Mouse (Mus musculus) R1 (cell line): ENCODE data around the gene Borcs7.

Experiments used
- DNase-seq: peaks from one replicate; pipeline ENCODE4 v3.0.0-alpha.2; 2018; ENCODE audit warnings: low read depth, low spot score

The Borcs7 gene

DNA sequence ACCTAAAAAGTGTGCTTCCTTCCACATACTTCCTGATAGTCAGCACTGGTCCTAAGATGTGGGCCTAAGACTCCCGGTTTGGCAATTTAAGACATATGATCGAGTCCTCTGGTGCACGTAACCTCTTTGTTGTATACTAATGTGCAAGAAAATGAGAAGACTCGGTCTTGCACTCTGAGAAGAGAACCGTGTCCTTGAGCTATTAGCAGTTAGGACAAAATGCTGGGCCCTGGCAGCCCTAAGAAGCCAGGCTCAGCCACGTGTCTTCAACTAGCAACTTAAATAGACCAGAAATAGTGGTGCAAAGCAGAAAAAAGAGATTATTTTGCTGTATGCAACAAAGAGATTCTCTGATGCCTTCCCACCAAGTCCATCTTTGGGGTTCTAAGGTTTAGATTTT, 26.9 kb upstream of the Borcs7 start:
- DNase-seq = no peak

DNA sequence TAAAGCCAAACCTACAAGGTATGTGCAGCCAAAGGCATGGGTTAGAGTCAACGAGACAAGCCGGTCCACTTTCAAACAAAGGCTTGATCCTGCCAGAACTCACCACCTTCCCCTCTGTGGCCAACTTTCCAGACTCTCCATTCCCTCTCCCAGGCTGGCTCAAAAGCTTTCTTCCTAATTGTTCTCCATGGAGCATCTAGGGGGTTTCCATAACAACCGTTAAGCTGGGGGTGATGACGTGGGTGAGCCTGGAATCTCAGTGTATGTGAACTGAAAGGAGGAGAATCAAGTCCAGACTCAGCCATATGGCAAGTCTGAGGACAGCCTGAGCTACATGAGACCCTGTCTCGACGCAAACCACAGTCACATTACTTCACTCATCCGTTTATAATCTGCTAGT, 24.2 kb upstream of the Borcs7 start:
- no peak for DNase-seq

DNA sequence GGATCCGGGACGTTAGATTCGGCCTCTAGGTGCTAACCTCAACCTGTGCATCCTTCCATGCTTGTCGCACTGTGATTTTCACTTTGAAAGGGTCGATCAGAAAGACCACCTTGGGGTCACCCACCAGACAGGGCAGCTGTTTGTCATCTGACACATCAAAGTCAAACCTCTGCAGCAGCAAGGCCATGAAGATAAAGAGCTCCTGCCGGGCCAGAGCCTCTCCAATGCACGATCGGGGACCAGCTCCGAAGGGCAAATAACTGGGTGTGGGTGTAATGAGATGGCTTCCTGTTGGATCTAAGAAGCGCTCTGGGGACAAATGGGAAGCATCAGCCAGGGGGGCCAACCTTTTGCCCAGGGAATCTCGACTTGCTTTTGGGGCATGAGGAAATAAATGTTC, 22.4 kb upstream of the Borcs7 start:
- DNase-seq = no peak

DNA sequence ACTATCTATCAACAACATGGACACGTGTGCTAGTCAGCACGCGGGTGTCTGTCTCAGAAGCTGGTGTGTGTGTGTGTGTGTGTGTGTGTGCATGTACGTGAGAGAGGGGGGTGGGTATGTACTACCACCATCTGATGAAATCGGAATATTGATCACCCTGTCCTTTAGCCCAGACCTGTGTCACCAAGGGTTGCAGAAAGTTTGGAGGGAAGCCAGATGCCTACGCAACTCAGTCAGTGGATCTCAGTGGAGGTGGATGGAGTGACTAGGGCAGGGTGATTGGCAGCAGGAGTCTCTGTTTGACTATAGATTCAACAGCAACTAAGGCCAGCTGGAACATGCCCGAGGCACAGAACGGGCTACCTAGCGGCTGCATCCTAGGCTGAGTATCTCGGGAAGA, 21.4 kb upstream of the Borcs7 start:
- no peak for DNase-seq

DNA sequence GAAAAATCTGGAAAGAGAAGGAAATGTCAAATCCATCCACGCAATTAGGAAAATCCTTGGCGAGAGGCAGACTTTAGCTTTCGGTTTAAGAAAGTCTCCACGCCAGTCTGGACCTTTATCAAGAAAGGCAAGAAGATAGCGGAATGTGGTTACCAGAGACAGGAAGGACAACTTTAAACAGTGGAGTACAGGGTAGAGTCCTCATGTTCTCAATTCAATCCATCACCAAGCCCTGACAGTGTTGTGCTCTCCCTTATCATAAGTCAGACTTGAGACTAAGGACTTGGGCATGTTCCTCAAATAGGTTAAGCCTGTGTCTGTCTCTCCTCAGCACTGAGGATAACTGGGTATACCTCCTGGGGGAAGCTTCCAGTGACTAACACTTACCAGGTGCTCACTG, 19.9 kb upstream of the Borcs7 start:
- no peak for DNase-seq

DNA sequence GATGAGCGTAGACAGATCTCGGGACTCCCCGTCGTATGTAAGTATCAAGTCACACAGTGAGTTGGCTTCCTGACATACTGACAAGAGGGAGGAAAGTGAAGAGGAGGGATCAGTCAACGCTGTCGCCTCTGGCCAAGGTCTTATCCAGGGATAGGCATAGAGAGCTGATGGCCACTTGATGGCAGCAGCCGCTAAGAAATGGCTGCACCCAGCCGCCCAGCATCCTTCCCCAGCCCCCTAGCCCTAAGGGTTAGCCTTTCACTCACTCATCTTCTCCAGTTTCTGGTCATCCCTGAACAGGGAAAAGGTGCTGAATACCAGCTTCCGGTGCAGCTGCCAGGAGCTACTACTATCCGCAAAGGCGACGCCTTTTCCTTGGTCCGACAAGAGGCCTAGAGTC, 19.0 kb upstream of the Borcs7 start:
- peak; percentile 54 for DNase-seq

DNA sequence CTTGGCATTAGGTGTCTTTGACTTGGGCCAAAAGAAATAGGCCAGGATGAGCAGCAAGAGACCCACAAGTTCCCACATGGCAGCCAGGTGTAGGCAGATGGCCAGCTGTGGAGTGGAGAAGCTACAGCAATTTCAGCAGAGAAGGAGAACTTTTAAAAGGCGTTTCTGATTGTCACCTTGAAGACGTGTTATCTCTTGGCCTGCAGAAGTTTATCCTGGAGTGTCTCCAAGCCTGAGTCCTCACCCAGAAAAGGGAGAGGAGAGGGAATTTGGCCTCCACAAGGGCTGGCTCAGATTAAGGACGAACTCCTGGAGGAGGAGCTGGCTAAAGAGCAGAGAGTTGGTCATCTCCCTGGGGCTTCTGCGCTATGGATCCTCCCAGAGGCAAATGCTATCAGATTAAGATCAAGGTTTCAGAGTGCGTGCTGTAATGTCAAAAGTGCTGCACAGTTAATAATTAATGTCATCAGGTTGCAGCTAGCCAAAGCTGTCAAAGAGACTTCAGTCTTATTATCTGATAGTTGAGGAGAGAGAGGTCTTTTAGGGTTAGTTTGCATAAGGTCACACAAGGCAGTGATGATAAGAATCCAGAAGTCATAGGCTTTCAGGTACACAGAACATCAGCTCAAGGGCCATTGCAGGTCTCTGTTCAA, 16.8 kb upstream of the Borcs7 start, which contains the start of gene Cyp17a1:
Gene Cyp17a1, minus strand, starts transcription at position 407 of the 653 bp plus-strand sequence.
- no peak for DNase-seq

DNA sequence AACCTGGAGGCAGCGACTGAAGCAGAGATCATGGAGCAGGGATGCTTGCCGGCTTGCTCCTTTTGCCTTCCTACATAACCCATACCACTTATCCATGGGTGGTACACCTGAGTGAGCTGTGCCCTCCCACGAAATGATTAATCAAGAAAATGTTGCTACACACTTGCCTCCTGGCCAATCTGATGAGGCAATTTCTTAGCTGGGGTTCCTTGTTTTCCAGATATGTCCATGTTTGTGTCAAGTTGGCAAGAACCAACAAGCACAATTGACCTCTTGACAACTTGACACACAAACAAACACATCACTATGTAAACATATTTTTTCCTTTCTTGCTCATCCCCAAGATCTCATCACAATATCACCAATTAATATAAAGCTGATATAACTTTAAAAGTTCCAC, 14.1 kb upstream of the Borcs7 start:
- DNase-seq = no peak

DNA sequence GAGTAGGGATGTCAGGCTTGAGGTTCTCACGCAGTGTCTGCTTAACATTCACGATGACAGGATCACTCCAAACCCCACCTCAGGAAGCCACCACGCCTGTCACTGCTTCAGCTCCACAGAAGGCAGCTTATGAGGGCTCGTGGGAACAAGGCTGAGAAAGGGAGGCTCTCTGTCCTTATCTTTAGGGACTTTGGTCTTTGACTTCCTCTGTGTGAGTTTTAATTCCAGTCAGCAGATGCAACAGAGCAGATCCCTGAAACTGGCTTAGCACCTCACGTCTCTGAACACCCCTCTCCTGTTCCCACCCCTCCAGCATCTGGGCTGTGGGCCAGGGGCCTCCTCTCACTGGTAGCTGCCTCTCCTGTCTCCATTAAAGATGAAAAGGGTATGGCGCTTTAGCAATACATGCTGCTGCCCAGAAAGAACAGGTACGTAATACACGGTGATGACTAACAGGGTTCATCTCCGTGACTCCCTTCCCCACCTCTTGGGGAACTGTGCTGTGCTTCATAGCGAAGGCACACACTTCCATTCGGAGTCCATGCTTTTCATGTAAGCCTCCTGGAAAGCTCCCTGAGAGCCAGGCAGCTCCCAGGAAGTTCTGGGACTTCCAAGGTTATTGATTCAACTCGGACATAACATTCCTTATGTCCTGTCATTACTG, 9.9 kb upstream of the Borcs7 start:
- no peak for DNase-seq

DNA sequence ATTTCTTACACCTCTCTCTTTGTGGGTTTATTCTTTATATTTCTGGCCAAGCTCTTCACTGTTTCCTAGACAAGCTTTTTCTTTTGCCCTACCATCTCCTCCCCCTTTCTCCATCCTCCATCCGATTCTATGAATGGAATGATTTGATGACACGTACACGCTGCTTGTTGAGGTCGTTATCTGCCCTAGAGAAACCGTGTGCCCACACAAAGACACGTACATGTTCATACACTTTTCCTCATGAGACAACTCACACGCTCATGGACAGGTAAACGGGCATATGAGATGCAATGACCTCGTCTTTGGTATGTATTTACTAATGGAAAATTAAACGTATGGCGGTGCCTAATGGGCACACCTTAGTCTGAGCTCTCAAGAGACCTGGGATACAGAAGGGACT, 681 bp downstream of the Borcs7 start:
- DNase-seq = no peak

DNA sequence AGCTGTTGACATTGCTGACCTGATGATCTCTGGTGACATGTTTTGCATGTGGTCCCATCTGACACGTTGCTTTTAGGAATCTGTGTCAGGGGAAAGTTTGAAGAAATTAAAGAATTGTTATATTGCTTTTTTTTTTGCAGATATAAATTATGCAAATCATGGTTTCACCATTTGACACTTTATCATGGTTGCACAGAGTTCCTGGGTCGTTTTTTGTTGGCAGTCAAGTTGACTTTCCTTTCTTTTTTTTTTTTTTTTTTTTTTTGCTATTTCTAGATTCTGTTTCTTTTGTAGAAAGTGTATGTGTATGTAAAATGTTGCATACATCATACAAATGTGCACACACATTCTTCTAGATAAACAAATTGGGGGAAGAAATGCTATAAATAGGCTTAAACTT, 1.4 kb downstream of the Borcs7 start:
- no peak for DNase-seq

DNA sequence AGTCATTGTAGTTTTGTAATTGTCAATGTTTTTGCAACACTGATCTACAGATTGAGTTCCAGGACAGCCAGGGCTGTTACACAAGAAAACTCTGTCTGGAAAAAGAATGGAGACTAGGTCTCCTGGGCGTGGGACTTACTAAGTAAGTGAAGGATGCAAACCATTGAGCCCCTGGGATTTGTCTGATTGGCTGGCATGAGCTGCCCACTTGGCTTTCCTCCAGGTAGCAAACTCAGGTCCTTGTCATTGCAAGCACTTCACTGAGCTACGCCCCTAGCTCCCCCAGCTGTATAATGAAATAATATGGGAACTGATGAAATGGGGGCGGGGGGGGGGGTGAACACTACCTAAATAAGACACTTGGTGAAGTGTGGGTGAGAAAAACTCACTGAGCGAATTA, 3.4 kb downstream of the Borcs7 start:
- no peak for DNase-seq

DNA sequence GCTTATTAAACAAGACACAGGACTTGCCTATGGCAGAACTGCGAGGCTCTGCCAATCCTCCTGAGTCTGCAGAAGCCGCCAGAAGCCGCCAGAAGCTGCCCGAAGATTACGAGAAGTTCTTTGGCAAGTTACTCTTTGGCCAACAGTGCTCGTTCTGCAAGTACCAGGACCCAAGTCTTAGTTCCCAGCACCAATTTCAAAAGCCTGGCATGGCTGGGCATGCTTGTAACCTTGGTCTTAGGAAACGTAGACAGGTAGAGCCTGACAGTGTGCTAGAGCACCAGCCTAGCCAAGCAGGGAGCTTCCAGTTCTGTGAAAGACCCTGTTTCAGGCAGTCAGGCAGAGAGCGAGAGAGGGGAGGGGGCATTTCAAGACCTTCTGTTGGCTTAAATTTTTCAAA, 6.8 kb downstream of the Borcs7 start:
- DNase-seq = no peak

DNA sequence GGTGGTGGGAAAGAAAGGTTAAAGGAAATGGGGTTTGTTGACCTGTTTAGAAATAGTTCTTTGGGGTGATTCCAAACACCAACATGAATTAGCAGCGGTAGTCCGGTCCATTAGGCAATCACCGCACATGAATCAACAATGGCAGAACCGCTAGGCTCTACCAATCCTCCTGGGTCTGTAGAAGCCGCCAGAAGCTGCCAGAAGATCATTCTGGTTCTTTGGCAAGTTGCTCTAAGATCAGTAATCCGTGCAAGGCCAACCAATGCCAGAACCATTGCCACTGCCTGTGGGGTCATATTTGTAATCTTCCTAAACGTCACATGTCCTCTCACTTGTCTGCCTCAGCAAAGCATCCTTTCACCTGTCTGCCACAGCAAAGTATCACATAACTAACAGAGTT, 7.2 kb downstream of the Borcs7 start:
- no peak for DNase-seq

DNA sequence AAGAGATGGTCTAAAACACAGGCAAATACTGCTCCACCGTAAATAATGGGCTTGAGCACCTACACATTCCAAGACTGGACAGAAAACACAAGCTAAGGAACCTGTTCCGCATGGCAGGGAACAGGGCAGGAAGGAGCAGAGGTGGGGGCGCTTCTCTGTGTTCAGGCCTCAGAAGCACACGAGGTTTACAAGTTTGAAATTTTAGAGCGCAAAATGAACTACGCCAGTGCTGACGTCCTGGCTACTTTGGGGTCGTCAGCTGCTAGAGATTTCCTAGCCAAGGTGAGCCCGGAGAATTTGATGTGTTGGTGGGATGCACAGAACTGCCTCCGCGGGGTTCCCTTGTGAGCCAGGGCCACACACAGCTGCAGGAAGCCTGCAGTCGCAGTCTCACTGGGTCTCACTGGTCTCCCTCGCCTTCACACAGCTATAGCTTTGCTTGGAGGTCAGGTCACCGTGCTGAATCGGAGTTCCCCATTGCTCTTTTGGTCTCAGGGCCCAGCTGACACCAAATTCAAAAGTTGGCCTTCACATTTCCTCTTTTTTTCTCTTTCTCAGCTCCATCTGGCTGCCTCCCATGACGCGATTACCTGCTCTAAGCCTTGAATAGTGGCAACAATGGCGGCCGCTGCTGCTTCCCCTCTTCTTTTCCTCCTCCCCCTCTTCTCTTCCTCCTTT, 8.3 kb downstream of the Borcs7 start:
- DNase-seq = no peak

DNA sequence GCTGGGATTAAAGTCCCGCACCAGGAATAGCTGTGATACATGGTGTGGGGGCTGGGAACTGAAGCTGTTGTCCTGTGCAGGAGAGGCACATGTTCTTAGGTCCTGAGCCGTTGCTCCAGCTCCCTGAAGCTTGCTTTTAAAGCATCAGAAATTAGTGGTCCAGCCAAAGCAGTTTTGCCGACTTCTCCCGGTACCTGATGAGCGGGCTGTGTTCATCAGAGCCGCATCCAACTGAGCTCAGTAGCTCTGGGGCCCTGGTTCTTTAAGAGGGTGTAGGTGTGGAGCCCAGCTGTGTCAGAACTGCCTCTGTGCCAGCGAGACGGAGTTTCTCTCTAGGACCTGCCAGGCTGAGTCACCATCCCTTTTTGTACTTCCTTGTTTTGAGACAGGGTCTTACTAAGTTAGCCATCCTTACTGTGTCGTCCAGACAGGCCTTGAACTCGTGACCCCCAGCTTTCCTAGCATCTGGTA, 9.3 kb downstream of the Borcs7 start:
- no peak for DNase-seq

DNA sequence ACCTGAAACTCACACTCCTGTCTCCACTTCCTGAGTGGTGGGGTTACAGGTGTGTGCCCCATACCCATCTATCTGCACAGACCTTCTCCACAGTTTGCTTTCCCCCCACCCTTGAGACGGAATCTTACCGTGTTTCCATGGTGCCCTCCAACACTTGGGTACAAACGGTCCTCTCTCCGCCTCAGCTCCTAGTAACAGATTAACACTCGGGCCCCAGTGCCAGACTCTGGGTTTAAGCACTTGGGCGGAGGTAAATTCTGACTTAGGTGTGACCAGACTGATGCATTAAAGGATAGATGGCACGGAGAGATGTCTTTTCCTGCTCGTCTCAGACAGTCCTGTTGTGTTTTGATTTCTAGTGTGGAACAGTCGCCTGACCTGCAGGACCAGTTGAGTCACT, 11.4 kb downstream of the Borcs7 start:
- no peak for DNase-seq

DNA sequence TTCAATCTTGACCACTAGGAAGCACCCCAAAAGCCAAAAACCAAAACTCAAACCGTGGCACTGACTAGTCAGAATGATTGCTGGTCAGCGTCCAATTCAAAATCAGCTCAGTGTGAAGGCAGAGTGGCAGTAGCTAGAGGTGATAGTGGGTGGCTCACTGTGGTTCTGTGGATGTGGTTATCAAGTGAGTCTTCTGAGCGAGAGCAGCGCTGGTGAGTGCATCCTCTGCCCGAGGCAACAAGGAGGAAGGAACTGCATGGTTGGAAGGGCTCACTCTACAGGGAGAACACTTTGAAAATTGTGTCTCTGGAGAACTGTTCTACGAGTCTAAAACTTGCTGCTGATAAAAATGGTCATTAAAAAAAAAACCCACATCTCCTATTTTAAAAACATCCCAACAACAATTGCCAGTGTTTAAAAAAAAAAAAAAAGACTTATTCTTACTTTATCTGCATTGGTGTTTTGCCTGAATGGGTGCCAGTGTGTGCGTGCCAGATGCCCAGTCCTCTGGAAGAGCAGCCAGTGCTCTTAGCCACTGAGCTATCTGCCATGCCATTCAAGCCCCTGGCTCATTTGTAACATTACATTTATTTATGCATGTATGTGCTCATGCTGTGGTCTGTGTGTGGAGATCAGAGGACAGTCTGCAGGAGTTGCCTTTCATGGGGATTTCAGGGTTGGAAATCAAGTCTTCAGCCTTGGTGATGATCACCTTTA, 16.2 kb downstream of the Borcs7 start:
- no peak for DNase-seq

DNA sequence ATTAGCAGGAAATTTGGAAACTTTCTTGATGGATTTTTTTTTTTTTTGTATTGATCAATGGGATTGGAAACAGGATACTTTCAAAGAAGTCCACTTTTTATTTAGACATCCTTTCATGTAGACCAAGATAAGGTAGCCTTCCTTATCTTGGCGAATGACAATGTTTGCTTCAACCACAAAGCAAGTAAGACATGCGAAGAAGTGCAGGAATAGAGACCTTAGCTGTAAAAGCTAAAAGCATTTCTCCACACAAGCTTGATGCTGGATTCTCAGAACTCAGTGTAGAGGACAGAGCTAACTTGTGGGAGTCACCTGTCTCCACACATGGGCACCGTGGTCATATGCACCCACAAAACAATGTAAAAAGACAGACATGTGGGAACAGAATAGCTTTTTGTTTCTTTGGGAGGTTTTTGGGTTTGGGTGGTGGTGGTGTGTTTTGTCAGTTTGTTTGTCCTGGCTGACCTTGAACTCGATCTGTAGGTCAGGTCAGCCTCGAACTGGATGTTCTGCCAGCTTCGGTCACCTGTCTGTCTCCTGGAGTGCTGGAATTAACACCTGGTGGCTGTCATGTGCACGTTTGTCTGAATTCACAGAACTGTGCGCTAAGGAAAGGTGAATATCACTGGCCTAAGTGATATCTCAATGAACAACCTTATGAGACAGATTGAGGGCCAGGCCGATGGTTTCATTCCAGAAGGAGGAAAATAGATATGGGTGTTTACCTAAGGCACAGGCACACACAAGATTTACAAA, 17.0 kb downstream of the Borcs7 start:
- no peak for DNase-seq

DNA sequence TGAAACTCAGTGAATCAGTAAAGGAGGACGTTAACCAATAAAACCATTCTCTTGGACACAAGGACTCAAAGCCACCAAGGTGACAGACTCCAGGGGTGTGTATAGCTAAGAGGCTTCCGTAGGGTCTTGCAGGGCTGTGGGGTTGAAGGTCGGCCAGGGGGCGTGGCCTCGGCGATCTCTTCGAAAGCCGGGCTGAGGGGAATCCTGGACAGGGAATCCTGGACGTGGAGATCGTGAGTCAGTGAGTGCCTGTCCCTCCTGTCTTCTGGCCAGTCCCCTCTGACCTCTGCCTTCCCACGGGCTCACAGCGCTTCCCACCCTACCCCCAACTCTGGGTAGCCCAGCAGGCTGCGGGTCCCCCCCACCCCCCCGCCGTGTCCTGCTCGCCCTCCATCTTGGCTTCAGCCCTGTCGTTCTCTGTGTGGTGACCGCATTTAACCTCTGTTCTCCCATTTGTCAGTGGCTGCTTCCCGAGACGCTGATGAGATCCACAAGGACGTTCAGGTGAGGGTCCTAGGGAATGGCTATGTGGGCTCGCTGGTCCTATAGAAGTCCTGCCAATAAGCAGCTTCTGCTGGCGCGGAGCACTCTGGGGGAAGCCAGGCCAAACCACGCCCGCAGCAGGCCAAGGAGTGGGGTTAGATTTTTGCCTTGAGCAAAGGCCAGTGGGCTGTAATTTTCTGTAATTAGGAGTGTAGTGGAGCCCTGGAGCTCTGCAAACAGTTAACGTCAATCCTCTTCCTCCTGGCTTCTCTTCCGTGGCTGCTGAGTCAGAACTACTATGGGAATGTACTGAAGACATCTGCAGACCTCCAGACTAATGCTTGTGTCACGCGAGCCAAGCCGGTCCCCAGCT, 17.8 kb downstream of the Borcs7 start, which contains the start of gene As3mt:
Gene As3mt, plus strand, starts transcription at position 163 of the 856 bp plus-strand sequence.
- peak; percentile 79 for DNase-seq

DNA sequence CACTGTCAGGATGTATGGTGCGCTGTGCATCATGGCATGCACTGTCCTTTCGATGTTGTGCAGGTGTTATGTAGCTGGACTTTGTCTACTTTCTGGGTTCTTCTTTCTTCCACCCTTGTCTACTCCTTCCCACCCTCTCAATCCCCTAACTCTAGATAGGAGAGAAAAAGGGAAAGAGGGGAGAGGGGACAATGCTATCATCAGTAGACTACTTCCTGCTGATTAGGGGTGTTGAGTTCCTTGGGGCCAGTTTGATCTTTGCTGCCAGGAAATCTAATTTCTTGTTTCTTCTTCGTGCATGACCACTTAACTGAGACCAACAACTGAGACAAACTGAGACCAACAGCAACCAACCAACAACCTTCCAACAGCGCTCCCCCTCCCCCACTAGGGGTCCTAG, 20.9 kb downstream of the Borcs7 start:
- no peak for DNase-seq
